Mouse (Mus musculus): ENCODE measurements around the gene Cp.

DNA sequence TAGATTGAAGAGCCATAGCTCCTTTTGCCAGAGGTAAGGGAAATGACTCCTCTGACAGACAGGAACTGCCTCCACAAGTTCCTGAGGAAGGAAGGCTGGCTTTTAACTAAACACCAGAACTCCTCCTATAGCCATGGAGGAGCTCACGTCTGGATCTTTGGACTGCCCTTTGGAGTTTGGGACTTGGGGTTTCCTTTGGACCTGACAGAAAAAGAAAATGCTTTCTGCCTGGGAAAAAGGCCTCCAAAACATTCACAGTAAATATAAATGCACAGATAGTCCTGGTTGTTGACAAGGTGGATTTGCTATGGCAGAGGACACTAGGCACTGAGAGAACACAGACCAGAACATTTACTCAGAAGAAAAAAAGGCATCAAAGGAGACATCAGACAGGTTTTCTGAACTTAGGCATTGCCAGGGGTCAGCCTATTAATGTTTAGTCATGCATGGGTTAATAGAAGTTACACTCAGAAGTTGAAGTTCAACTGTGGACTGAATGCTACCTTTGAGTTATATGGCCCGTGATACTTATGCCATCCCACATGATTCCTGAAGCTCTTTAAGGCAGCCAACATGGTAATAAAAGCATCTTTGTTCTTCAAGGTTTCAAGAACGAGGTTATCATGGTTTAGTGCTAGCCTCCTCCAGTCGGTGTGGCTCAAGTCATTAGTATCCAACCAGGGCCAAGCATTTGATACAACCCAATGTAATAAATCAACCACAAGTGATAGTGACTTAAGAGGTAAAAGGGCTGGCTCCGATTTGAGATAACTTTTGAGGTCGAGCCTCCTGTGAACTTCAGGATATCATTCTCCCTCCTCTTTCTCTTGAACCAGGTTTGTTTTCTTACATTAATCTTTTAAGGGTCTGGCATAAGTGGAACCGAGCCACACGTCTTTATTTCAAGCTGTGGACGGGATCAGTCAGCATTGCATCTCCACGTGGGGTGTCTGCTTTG is 77.2 kb downstream of the Cp start:
- no peak for TF ChIP-seq CTCF (conservative IDR thresholded peaks at IDR 0.05; ENCODE audit: low read length)
- TF ChIP-seq NANOG (IDR thresholded peaks at IDR 0.05; ENCODE audit: borderline replicate concordance, low read length) = no peak
- TF ChIP-seq POU5F1 (IDR thresholded peaks at IDR 0.05; ENCODE audit: borderline replicate concordance, low read length) = no peak

Measured in E14TG2a.4 (cell line).